Mouse (Mus musculus): ENCODE measurements around the gene Vmn2r3. TPM values are rescaled to one million over a fixed set of nuclear protein-coding genes. Genes with fewer than 3 reads are reported as not detected.
"Not testable (repeated sequence)": the region's sequence is repeated elsewhere in the genome, so short reads cannot be mapped to it uniquely, and the experiment has no call there.

The Vmn2r3 gene
- polyA plus RNA-seq (2015; fragmentation: Nextera tagmentation; extraction: Ambion mirVana) = not detected in 2 replicates

DNA sequence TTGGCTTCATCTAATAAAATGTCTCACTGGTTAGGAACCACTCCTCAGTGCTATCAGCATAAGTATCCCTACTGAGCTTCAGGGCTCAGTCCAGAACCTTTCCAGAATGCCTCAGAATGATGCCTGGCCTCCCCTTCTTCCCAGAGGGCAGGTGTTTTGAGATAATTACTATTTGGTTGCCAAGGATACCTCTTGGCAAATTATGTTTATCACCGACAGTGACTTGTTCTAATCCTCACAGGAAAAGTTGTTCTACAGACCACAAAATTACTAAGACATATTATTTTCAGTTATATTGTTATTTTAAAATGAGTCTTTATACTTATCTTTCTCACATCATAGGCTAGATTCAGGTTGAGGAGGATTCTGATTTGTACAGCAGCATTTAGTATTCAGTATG lies at the start of gene Vmn2r3:
TSS of gene Vmn2r3 (minus strand) at position 101 of the 400 bp plus-strand sequence.
- ATAC-seq (ENCODE audit: low read depth) = no peak
- H3K4me3 ChIP-seq (ENCODE audit: low read length) = no peak within 1 kb of the TSS
- no peak within 1 kb of the TSS for H3K9ac ChIP-seq (ENCODE audit: low read length)
- H3K27me3 ChIP-seq (ENCODE audit: control insufficient read depth, insufficient read depth, low read depth, low read length) = no peaks in the 10 kb centered on the region
- H3K27ac ChIP-seq (ENCODE audit: low read length) = no peak within 1 kb of the TSS
- 87% methylated on average over 1 of the region's 1 CpGs for WGBS
- H3K9me3 ChIP-seq (ENCODE audit: control insufficient read depth, low read length) = no peaks in the 10 kb centered on the region
- no peak within 1 kb of the TSS for H3K4me2 ChIP-seq (ENCODE audit: low read depth, low read length)
- H3K36me3 ChIP-seq (ENCODE audit: control insufficient read depth, insufficient read depth, low read length) = no peaks in the 10 kb centered on the region
- no peaks in the 10 kb centered on the region for H3K4me1 ChIP-seq (replicated peaks; ENCODE audit: control insufficient read depth, insufficient read depth, low read length)

DNA sequence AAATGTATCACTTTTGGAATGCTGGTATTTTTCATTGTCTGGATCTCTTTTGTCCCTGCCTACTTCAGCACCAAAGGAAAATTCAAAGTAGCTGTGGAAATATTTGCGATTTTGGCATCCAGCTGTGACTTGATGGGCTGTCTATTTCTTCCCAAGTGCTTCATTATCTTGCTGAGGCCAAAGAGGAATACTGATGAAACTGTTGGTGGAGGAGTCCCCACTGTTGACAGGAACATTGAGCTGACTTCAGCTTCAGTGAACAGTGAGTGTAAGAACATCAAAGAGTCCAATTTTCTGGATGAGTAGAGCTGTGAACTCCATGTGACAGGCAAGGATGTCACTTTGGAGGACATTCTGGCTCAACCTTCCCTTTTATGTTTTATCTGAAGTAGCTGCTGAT lies 43.0 kb upstream of the Vmn2r3 start:
- Histone ChIP-seq H3K9me3 (ENCODE audit: control insufficient read depth, low read length) (no peaks in the 10 kb centered on the region), H3K36me3 (ENCODE audit: control insufficient read depth, insufficient read depth, low read length) (no peaks in the 10 kb centered on the region), H3K4me2 (ENCODE audit: low read depth, low read length) (no peak overlapping the region), H3K27ac (ENCODE audit: low read length) (no peak overlapping the region), H3K4me3 (ENCODE audit: low read length) (no peak overlapping the region), H3K27me3 (ENCODE audit: control insufficient read depth, insufficient read depth, low read depth, low read length) (no peaks in the 10 kb centered on the region), H3K4me1 (replicated peaks; ENCODE audit: control insufficient read depth, insufficient read depth, low read length) (no peaks in the 10 kb centered on the region), H3K9ac (ENCODE audit: low read length) (no peak overlapping the region)
- ATAC-seq (ENCODE audit: low read depth) = no peak
- WGBS = 74% methylated on average over 1 of the region's 1 CpGs

DNA sequence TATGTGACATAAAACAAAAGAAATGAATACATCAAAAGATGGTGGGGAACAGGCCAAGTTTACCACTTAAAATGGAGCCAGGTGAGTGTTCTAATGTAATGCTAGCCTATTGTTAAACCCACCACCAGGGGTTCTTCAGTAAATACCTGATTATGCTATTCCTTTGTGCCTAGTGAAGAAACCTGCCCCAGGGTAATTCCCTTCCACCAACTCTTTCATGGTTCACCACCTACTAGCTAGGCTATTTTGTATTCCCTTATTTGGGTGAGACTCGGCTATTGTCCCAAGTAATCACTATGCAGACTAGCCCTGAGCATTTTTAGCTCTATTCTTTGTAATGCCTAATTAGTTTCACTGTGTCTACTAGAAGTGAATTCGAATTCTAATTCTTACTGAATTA lies 32.3 kb upstream of the Vmn2r3 start:
- no peak overlapping the region for H3K4me3 ChIP-seq (ENCODE audit: low read length)
- no peak overlapping the region for H3K27ac ChIP-seq (ENCODE audit: low read length)
- no peaks in the 10 kb centered on the region for H3K27me3 ChIP-seq (ENCODE audit: control insufficient read depth, insufficient read depth, low read depth, low read length)
- H3K36me3 ChIP-seq (ENCODE audit: control insufficient read depth, insufficient read depth, low read length) = no peaks in the 10 kb centered on the region
- H3K9ac ChIP-seq (ENCODE audit: low read length) = no peak overlapping the region
- no peak overlapping the region for H3K4me2 ChIP-seq (ENCODE audit: low read depth, low read length)
- ATAC-seq (ENCODE audit: low read depth) = no peak
- H3K9me3 ChIP-seq (ENCODE audit: control insufficient read depth, low read length) = no peaks in the 10 kb centered on the region
- WGBS = 77% methylated on average over 2 of the region's 2 CpGs
- H3K4me1 ChIP-seq (replicated peaks; ENCODE audit: control insufficient read depth, insufficient read depth, low read length) = no peaks in the 10 kb centered on the region

DNA sequence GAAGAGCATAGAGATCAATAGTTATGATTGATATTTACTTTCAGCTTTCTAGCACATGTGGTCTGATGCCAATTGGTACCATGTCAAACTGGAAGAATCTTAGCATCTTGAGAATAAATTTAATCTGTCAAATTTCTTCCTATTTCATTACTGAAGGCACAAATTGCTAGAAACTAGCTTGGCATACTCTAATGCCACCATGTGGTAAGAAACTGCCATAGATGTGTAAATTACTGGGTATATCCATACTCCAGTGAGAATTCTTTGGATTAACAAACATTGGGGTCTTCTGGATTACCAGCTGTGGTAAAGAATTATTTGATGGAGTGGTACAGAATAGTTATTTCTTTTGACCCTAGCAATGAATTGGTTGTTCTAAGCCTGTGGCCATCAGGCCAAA lies 17.3 kb upstream of the Vmn2r3 start:
- H3K9me3 ChIP-seq (ENCODE audit: control insufficient read depth, low read length) = no peaks in the 10 kb centered on the region
- H3K9ac ChIP-seq (ENCODE audit: low read length) = no peak overlapping the region
- no peak for ATAC-seq (ENCODE audit: low read depth)
- H3K4me1 ChIP-seq (replicated peaks; ENCODE audit: control insufficient read depth, insufficient read depth, low read length) = no peaks in the 10 kb centered on the region
- no peaks in the 10 kb centered on the region for H3K27me3 ChIP-seq (ENCODE audit: control insufficient read depth, insufficient read depth, low read depth, low read length)
- no peak overlapping the region for H3K4me3 ChIP-seq (ENCODE audit: low read length)
- H3K36me3 ChIP-seq (ENCODE audit: control insufficient read depth, insufficient read depth, low read length) = no peaks in the 10 kb centered on the region
- no peak overlapping the region for H3K27ac ChIP-seq (ENCODE audit: low read length)
- H3K4me2 ChIP-seq (ENCODE audit: low read depth, low read length) = no peak overlapping the region

DNA sequence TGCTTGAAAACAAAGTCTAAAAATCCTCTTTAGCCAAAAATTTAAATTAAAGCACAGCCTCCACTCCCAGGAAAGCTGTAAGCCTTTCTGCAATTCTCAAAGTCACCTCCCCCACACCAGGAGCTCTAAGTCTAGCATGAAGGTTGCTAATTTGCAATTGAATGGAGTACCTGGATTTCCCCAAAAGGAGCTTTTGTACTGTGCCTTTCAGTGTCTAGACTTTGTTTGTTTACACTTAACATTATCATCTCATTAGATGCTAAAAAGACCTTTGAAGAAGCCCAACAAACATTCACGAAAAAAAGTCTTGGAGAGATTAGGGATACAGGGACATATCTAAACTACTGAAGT lies 23.8 kb downstream of the Vmn2r3 start:
- Histone ChIP-seq H3K4me2 (ENCODE audit: low read depth, low read length) (no peak overlapping the region), H3K4me3 (ENCODE audit: low read length) (no peak overlapping the region), H3K36me3 (ENCODE audit: control insufficient read depth, insufficient read depth, low read length) (no peaks in the 10 kb centered on the region), H3K4me1 (replicated peaks; ENCODE audit: control insufficient read depth, insufficient read depth, low read length) (no peaks in the 10 kb centered on the region), H3K9ac (ENCODE audit: low read length) (no peak overlapping the region), H3K27ac (ENCODE audit: low read length) (no peak overlapping the region), H3K9me3 (ENCODE audit: control insufficient read depth, low read length) (no peaks in the 10 kb centered on the region), H3K27me3 (ENCODE audit: control insufficient read depth, insufficient read depth, low read depth, low read length) (no peaks in the 10 kb centered on the region)
- 31% methylated on average over 1 of the region's 1 CpGs for WGBS
- ATAC-seq (ENCODE audit: low read depth) = no peak

DNA sequence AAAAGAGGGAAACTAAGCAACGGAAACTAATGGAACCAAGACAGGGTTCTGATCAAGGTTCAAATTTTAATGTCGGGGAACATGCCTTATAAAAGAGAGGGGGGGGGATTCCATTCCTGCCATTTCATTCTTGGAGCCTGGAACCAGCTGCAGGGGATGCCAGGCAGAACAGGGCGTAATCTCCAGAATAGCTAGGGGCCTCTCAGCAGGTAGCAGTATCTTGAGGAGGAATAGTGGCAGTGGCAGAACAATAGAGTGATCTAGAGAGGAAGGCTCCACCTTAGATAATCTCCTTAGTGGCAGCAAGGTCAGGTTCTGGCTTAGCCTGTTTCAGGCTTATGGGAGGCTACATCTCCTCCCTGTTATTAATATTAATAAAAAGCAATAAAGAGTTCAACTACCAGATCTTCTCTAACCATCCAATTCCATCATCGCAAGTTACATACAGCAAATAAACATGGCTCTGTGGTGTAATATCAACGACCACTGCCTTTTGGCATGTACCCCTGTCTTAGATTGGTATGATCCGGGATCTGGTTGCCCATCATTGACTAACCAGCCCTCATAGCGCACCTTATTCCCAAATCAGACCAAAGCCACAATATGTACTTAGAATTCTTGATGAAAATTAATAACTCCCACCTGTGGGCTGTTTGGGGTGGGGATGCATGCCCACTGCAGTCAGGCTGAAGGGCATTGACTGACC lies 24.3 kb downstream of the Vmn2r3 start:
- not testable (repeated sequence) for H3K4me2 ChIP-seq (ENCODE audit: low read depth, low read length); H3K27ac ChIP-seq (ENCODE audit: low read length)

DNA sequence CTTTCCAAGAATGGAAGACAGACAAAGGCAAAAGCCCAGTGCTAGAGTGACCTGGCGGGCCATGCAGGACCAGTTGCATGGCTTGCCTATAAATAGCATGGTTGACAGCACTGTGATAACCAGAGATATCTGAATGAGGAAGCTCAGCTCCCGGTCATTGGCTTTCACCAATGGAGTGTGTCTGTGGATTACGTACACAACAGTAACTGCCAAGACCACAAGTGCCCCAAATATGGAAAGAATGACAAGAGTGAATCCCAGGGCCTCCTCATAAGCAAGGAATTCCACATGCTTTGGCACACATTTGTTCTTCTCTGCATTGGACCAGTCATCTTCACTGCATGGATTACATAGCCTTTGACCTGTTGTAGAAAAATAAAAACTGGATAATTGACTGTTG lies 29.9 kb downstream of the Vmn2r3 start:
- H3K36me3 ChIP-seq (ENCODE audit: control insufficient read depth, insufficient read depth, low read length) = no peaks in the 10 kb centered on the region
- no peak overlapping the region for H3K4me3 ChIP-seq (ENCODE audit: low read length)
- 62% methylated on average over 3 of the region's 3 CpGs for WGBS
- no peak for ATAC-seq (ENCODE audit: low read depth)
- H3K4me2 ChIP-seq (ENCODE audit: low read depth, low read length) = no peak overlapping the region
- H3K27ac ChIP-seq (ENCODE audit: low read length) = no peak overlapping the region
- H3K4me1 ChIP-seq (replicated peaks; ENCODE audit: control insufficient read depth, insufficient read depth, low read length) = no peaks in the 10 kb centered on the region
- no peak overlapping the region for H3K9ac ChIP-seq (ENCODE audit: low read length)
- no peaks in the 10 kb centered on the region for H3K9me3 ChIP-seq (ENCODE audit: control insufficient read depth, low read length)
- H3K27me3 ChIP-seq (ENCODE audit: control insufficient read depth, insufficient read depth, low read depth, low read length) = no peaks in the 10 kb centered on the region

More for the DNA sequence above, 24.3 kb downstream of the Vmn2r3 start:
- not testable (repeated sequence) for H3K4me1 ChIP-seq (replicated peaks; ENCODE audit: control insufficient read depth, insufficient read depth, low read length); ATAC-seq (ENCODE audit: low read depth); H3K9me3 ChIP-seq (ENCODE audit: control insufficient read depth, low read length); H3K9ac ChIP-seq (ENCODE audit: low read length); H3K36me3 ChIP-seq (ENCODE audit: control insufficient read depth, insufficient read depth, low read length); H3K27me3 ChIP-seq (ENCODE audit: control insufficient read depth, insufficient read depth, low read depth, low read length); H3K4me3 ChIP-seq (ENCODE audit: low read length)
- 43% methylated on average over 7 of the region's 7 CpGs for WGBS

DNA sequence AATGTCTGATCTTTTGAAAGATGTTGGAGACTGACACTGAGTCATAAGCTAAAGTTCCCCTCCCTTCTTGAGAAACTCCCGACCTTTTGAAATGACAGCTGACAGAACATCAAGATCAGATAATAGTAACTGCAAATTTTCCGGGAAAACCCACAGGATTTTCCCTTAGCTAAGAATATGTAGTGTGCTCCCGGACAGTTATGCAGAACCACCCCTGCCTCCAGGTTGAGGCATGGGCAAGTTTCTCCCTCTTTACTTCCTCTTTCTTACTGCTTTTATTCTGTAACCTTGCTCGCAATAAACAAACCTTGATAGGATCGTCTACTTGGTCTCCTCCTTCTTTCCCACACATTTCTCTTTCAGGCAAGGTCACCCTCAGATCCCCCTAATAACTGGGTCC lies 37.9 kb downstream of the Vmn2r3 start:
- no peak for ATAC-seq (ENCODE audit: low read depth)
- WGBS = 74% methylated on average over 5 of the region's 5 CpGs
- Histone ChIP-seq H3K4me3 (ENCODE audit: low read length) (no peak overlapping the region), H3K9me3 (ENCODE audit: control insufficient read depth, low read length) (no peaks in the 10 kb centered on the region), H3K27ac (ENCODE audit: low read length) (no peak overlapping the region), H3K9ac (ENCODE audit: low read length) (no peak overlapping the region), H3K36me3 (ENCODE audit: control insufficient read depth, insufficient read depth, low read length) (no peaks in the 10 kb centered on the region), H3K4me2 (ENCODE audit: low read depth, low read length) (no peak overlapping the region), H3K4me1 (replicated peaks; ENCODE audit: control insufficient read depth, insufficient read depth, low read length) (no peaks in the 10 kb centered on the region), H3K27me3 (ENCODE audit: control insufficient read depth, insufficient read depth, low read depth, low read length) (no peaks in the 10 kb centered on the region)

DNA sequence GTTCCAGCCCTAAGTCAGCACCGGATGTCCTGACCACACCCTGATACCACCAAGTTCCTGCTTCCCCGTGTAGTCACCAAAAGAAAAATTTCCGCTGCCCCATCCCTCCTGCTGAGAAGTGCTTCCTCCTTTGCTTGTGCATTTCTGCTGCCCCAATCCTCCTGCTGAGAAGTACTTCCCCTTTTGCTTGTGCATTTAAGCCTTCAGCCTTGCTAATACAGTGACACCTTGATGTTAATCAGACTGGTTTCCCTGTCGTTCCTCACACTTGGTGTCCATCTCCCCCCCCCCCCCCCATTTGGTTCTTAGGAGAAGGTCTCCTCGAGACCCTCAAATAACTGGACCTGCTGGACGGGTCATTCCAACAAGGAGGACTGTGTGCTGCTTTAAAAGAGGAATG lies 39.0 kb downstream of the Vmn2r3 start:
- not testable (repeated sequence) for H3K27me3 ChIP-seq (ENCODE audit: control insufficient read depth, insufficient read depth, low read depth, low read length); H3K4me1 ChIP-seq (replicated peaks; ENCODE audit: control insufficient read depth, insufficient read depth, low read length); H3K36me3 ChIP-seq (ENCODE audit: control insufficient read depth, insufficient read depth, low read length); H3K27ac ChIP-seq (ENCODE audit: low read length); H3K4me2 ChIP-seq (ENCODE audit: low read depth, low read length); H3K9ac ChIP-seq (ENCODE audit: low read length); ATAC-seq (ENCODE audit: low read depth); H3K4me3 ChIP-seq (ENCODE audit: low read length); H3K9me3 ChIP-seq (ENCODE audit: control insufficient read depth, low read length)
- 65% methylated on average over 6 of the region's 6 CpGs for WGBS

DNA sequence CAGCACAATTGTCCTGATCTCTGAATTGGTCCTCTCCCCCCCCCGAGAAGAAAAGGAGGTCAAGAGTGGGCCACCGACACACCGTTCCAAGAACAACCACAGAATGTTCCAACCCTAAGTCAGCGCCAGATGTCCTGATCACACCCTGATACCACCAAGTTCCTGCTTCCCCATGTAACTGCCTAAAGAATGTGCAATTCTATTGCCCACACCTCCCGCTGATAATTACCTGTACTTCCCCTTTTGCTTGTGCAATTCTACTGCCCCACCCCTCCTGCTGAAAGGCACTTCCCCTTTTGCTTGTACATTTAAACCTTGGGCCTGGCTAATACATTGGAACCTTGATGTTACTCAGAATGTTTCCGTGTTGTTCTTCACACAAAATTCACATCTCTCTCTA lies 54.0 kb downstream of the Vmn2r3 start:
- H3K4me3 ChIP-seq (ENCODE audit: low read length); H3K9me3 ChIP-seq (ENCODE audit: control insufficient read depth, low read length); H3K36me3 ChIP-seq (ENCODE audit: control insufficient read depth, insufficient read depth, low read length); H3K27me3 ChIP-seq (ENCODE audit: control insufficient read depth, insufficient read depth, low read depth, low read length); ATAC-seq (ENCODE audit: low read depth); H3K4me1 ChIP-seq (replicated peaks; ENCODE audit: control insufficient read depth, insufficient read depth, low read length); H3K4me2 ChIP-seq (ENCODE audit: low read depth, low read length); H3K9ac ChIP-seq (ENCODE audit: low read length); H3K27ac ChIP-seq (ENCODE audit: low read length): not testable (repeated sequence)
- 88% methylated on average over 6 of the region's 6 CpGs for WGBS

Measured in lung, embryonic 16.5 days (tissue).